Mouse (Mus musculus): ENCODE data around the gene Upf3b.

Gene Upf3b

GRCm38 (mm10) chrX:37085665-37086064 lies 24.5 kb downstream of the Upf3b start:
- no peak for TF ChIP-seq GATA4 (IDR thresholded peaks at IDR 0.05; ENCODE audit: insufficient replicate concordance, low read length)

- TF ChIP-seq GATA4 (IDR thresholded peaks at IDR 0.05; ENCODE audit: insufficient replicate concordance, low read length), result no peak; the same call in 1 of the 2 replicates
Observed at GRCm38 (mm10) chrX:37084927-37085660, 25.0 kb downstream of the Upf3b start, which contains the start of gene Rpl39. TSS of gene Rpl39 (minus strand) at chrX:37085402.

GRCm38 (mm10) chrX:37084318-37084926 lies 25.7 kb downstream of the Upf3b start:
- no peak for TF ChIP-seq GATA4 (IDR thresholded peaks at IDR 0.05; ENCODE audit: insufficient replicate concordance, low read length)

- no peak for TF ChIP-seq GATA4 (IDR thresholded peaks at IDR 0.05; ENCODE audit: insufficient replicate concordance, low read length)
Observed at GRCm38 (mm10) chrX:37081194-37081593, 28.9 kb downstream of the Upf3b start.

- TF ChIP-seq GATA4 (IDR thresholded peaks at IDR 0.05; ENCODE audit: insufficient replicate concordance, low read length), result no peak
Observed at GRCm38 (mm10) chrX:37076651-37077050, 33.5 kb downstream of the Upf3b start.

GRCm38 (mm10) chrX:37074262-37074892 lies 35.7 kb downstream of the Upf3b start:
- TF ChIP-seq GATA4 (IDR thresholded peaks at IDR 0.05; ENCODE audit: insufficient replicate concordance, low read length), result no peak

GRCm38 (mm10) chrX:37068766-37069165 lies 41.4 kb downstream of the Upf3b start:
- no peak for TF ChIP-seq GATA4 (IDR thresholded peaks at IDR 0.05; ENCODE audit: insufficient replicate concordance, low read length)

GRCm38 (mm10) chrX:37067299-37067698 lies 42.8 kb downstream of the Upf3b start:
- no peak for TF ChIP-seq GATA4 (IDR thresholded peaks at IDR 0.05; ENCODE audit: insufficient replicate concordance, low read length)

GRCm38 (mm10) chrX:37063902-37064301 lies 46.2 kb downstream of the Upf3b start:
- no peak for TF ChIP-seq GATA4 (IDR thresholded peaks at IDR 0.05; ENCODE audit: insufficient replicate concordance, low read length)

- TF ChIP-seq GATA4 (IDR thresholded peaks at IDR 0.05; ENCODE audit: insufficient replicate concordance, low read length), result no peak
Observed at GRCm38 (mm10) chrX:37048890-37049823, 61.0 kb downstream of the Upf3b start.

- TF ChIP-seq GATA4 (IDR thresholded peaks at IDR 0.05; ENCODE audit: insufficient replicate concordance, low read length), result no peak
Observed at GRCm38 (mm10) chrX:37048066-37048889, 61.8 kb downstream of the Upf3b start, which contains the start of gene Sowahd. TSS of gene Sowahd (plus strand) at chrX:37048845.

GRCm38 (mm10) chrX:37042726-37043125 lies 67.4 kb downstream of the Upf3b start:
- no peak for TF ChIP-seq GATA4 (IDR thresholded peaks at IDR 0.05; ENCODE audit: insufficient replicate concordance, low read length)

Measured in liver, adult (tissue).